Mouse (Mus musculus): ENCODE measurements at regions not wholly inside any gene's neighbourhood (a gene's known extent, or its start where the extent isn't known, plus 50 kb on each side); places are given as distances from the start of the nearest gene placed in this dataset.

DNA sequence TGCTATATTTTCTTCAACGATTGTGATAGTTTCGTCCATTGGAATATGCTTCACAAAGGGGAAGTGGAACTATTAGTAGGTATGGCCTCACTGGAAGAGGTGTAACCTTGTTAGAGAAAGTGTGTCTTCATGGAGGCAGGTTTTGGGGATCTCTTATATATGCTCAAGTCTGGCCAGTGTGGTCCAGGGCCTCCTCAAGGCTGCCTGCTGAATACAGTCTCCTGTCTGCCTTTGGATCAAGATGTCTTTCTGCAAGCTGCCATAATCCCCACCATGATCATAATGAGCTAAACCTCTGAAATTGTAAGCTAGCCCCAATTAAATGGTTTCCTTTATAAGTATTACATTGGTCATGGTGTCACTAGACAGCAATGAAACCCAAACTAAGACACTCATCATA lies 384.3 kb downstream of the Btbd3 start:
- no peak for ATAC-seq (ENCODE audit: low read depth)
- no peak overlapping the region for H3K27ac ChIP-seq (ENCODE audit: low read length)
- H3K9ac ChIP-seq (ENCODE audit: low read depth, low read length): no peak overlapping the region
- WGBS (ENCODE audit: insufficient replicate concordance): 72% methylated on average over 2 of the region's 2 CpGs
- H3K36me3 ChIP-seq (ENCODE audit: control insufficient read depth, insufficient read depth): no peaks in the 10 kb centered on the region
- no peak overlapping the region for H3K4me2 ChIP-seq (ENCODE audit: low read depth, low read length)
- no peak overlapping the region for H3K4me3 ChIP-seq (ENCODE audit: low read depth, low read length)
- no peaks in the 10 kb centered on the region for H3K27me3 ChIP-seq (ENCODE audit: control insufficient read depth, insufficient read depth, low read depth, low read length)
- no peaks in the 10 kb centered on the region for H3K4me1 ChIP-seq (ENCODE audit: control insufficient read depth, low read depth, low read length)
- no peaks in the 10 kb centered on the region for H3K9me3 ChIP-seq (replicated peaks; ENCODE audit: control insufficient read depth, low read length)

DNA sequence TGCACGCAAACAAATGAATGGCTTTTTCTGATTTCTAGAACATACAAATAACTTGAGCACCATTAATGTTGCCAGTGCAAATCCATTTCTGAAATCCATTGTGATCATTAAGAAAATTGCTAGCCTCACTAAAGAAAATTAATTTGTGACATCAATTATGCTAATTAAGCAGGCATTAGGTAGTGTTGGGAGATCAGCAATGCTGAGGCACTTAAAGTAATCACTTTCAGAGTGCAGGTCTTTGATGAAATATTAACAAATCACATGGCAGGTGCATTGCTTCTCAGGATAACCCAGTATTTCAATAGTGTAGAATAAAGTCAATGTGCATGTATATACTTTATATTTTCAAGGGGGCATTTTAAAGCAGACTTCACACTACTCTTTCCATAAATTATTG lies 385.0 kb downstream of the Btbd3 start:
- H3K27me3 ChIP-seq (ENCODE audit: control insufficient read depth, insufficient read depth, low read depth, low read length): no peaks in the 10 kb centered on the region
- no peak for ATAC-seq (ENCODE audit: low read depth)
- no peak overlapping the region for H3K27ac ChIP-seq (ENCODE audit: low read length)
- H3K9me3 ChIP-seq (replicated peaks; ENCODE audit: control insufficient read depth, low read length): no peaks in the 10 kb centered on the region
- no peaks in the 10 kb centered on the region for H3K4me1 ChIP-seq (ENCODE audit: control insufficient read depth, low read depth, low read length)
- H3K9ac ChIP-seq (ENCODE audit: low read depth, low read length): no peak overlapping the region
- H3K4me2 ChIP-seq (ENCODE audit: low read depth, low read length): no peak overlapping the region
- no peaks in the 10 kb centered on the region for H3K36me3 ChIP-seq (ENCODE audit: control insufficient read depth, insufficient read depth)
- no peak overlapping the region for H3K4me3 ChIP-seq (ENCODE audit: low read depth, low read length)
- 70% methylated on average over 1 of the region's 1 CpGs for WGBS (ENCODE audit: insufficient replicate concordance)

DNA sequence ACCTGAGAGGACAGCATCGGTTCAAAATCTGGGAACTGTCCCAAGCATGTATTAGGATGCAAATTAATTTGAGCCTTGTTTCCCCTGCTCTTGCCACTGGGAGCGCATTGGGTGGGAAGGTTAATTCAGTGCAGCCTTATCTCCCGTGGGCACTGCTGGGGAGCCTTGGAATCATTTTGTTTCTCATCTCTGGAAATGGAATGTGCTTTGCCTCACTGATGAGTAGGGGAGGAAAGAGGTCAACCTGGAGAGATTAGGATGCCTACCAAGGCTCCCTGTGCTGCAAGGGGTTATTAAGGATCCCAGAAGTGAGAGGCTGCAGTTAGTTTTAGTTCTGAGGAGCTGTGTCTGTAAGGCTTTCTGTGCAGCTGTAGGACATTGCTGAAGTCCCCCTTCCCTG lies 392.3 kb downstream of the Btbd3 start:
- no peaks in the 10 kb centered on the region for H3K27me3 ChIP-seq (ENCODE audit: control insufficient read depth, insufficient read depth, low read depth, low read length)
- 61% methylated on average over 3 of the region's 3 CpGs for WGBS (ENCODE audit: insufficient replicate concordance)
- no peak overlapping the region for H3K9ac ChIP-seq (ENCODE audit: low read depth, low read length)
- no peaks in the 10 kb centered on the region for H3K4me1 ChIP-seq (ENCODE audit: control insufficient read depth, low read depth, low read length)
- no peak overlapping the region for H3K27ac ChIP-seq (ENCODE audit: low read length)
- H3K9me3 ChIP-seq (replicated peaks; ENCODE audit: control insufficient read depth, low read length): no peaks in the 10 kb centered on the region
- no peak overlapping the region for H3K4me2 ChIP-seq (ENCODE audit: low read depth, low read length)
- no peaks in the 10 kb centered on the region for H3K36me3 ChIP-seq (ENCODE audit: control insufficient read depth, insufficient read depth)
- no peak for ATAC-seq (ENCODE audit: low read depth)
- H3K4me3 ChIP-seq (ENCODE audit: low read depth, low read length): no peak overlapping the region

DNA sequence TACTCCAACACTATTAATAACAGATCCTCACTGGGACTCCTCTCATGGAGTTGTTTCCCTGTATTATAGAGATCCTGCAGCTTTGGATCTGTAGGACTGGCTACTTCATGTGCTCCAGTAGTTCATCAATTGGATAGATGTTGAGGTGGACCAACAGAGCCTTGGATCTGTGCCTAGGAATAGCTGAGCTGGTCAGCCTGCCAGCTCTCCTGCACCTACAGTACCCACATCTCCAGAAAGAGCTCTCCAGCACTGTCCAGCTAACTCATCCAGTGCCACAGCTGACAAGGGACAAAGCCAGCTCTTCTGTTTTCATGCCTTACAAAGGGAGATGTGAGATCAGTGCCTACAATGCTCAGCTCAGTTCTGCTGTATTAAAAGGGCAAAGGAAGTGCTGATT lies 403.0 kb downstream of the Btbd3 start:
- H3K27ac ChIP-seq (ENCODE audit: low read length): no peak overlapping the region
- no peaks in the 10 kb centered on the region for H3K36me3 ChIP-seq (ENCODE audit: control insufficient read depth, insufficient read depth)
- no peaks in the 10 kb centered on the region for H3K27me3 ChIP-seq (ENCODE audit: control insufficient read depth, insufficient read depth, low read depth, low read length)
- no peak overlapping the region for H3K4me2 ChIP-seq (ENCODE audit: low read depth, low read length)
- no peak overlapping the region for H3K9ac ChIP-seq (ENCODE audit: low read depth, low read length)
- H3K4me1 ChIP-seq (ENCODE audit: control insufficient read depth, low read depth, low read length): no peaks in the 10 kb centered on the region
- no peak overlapping the region for H3K4me3 ChIP-seq (ENCODE audit: low read depth, low read length)
- no peaks in the 10 kb centered on the region for H3K9me3 ChIP-seq (replicated peaks; ENCODE audit: control insufficient read depth, low read length)
- no peak for ATAC-seq (ENCODE audit: low read depth)

DNA sequence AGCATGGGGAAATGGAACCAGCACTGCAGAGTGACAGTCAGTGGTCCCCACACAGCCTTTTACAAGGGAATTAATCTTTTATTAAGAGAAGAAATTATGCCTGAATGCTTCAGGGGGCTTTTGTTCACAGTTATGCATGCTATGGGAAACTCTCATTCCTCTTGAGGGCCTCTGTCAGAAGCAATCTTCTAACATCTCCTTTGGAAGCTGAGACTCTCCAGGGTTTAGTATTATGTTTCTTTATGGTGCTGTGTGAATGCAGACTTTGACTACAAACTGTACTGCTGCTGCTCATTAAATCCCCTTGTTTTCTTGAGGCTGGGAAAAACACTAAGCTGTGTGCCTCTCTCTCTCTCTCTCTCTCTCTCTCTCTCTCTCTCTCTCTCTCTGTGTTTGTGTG lies 413.9 kb downstream of the Btbd3 start:
- Histone ChIP-seq H3K4me2 (ENCODE audit: low read depth, low read length) (no peak overlapping the region), H3K36me3 (ENCODE audit: control insufficient read depth, insufficient read depth) (no peaks in the 10 kb centered on the region), H3K9me3 (replicated peaks; ENCODE audit: control insufficient read depth, low read length) (no peaks in the 10 kb centered on the region), H3K27ac (ENCODE audit: low read length) (no peak overlapping the region), H3K9ac (ENCODE audit: low read depth, low read length) (no peak overlapping the region), H3K27me3 (ENCODE audit: control insufficient read depth, insufficient read depth, low read depth, low read length) (no peaks in the 10 kb centered on the region), H3K4me1 (ENCODE audit: control insufficient read depth, low read depth, low read length) (no peaks in the 10 kb centered on the region), H3K4me3 (ENCODE audit: low read depth, low read length) (no peak overlapping the region)
- ATAC-seq (ENCODE audit: low read depth): no peak

DNA sequence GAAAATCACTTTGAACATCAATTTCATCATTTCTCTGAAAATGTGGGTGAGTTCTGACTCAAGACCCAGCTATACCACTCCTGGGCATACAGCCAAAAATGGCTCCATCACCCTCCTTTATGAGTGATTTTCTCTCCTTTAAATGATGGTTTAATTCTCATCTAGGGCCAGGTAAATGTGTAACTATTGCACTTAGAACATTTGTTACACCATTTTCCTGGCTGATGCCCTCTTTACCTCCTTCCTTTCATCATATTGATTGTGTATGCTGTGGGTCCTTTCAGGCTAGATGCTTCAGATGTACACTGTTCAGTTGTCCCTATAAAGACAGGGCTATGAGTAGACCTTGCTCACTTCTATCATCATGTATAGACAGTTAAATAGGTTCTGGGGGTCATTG lies 418.4 kb downstream of the Btbd3 start:
- Histone ChIP-seq H3K4me3 (ENCODE audit: low read depth, low read length) (no peak overlapping the region), H3K4me2 (ENCODE audit: low read depth, low read length) (no peak overlapping the region), H3K4me1 (ENCODE audit: control insufficient read depth, low read depth, low read length) (no peaks in the 10 kb centered on the region), H3K9me3 (replicated peaks; ENCODE audit: control insufficient read depth, low read length) (no peaks in the 10 kb centered on the region), H3K27me3 (ENCODE audit: control insufficient read depth, insufficient read depth, low read depth, low read length) (no peaks in the 10 kb centered on the region), H3K9ac (ENCODE audit: low read depth, low read length) (no peak overlapping the region), H3K36me3 (ENCODE audit: control insufficient read depth, insufficient read depth) (no peaks in the 10 kb centered on the region), H3K27ac (ENCODE audit: low read length) (no peak overlapping the region)
- no peak for ATAC-seq (ENCODE audit: low read depth)

DNA sequence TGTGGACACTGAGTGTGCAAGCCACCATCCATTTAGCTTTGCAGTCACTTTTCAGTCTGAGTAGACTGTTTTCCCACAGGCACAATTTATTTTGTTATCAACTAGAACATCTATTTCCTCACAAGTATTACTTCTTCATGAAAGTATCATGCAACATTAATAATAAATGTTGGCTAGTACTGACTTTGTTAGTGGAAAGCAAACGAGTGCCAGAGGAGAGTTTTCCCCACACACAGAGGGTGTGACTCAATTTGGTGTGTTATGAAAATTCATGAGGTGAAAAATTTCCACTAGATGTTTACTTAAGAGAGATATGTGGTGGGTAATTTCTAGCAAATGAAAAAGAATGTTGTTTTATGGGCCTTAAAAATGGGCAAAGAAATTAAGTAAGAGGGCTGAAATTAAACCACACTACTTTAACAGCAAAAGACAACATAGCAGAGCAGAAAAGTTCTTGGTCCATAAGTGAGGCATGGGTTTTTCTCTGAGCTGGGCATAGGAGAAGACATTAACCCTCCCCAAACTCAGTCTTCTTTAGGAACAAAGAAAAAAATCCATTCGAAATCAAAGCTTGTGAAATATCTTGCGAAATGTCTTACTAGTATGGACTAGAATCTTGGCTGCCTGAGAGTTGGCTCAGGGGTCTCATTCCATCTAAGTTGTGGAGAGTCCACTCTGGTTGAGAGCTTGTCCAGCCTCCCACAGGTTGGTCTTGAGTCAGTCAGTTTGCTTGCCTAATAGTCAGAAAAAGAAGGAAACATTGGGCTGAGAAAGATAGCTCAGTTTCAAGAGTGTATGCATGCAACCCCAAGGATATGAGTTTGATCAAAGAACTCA lies 419.1 kb downstream of the Btbd3 start:
- no peaks in the 10 kb centered on the region for H3K36me3 ChIP-seq (ENCODE audit: control insufficient read depth, insufficient read depth)
- H3K4me2 ChIP-seq (ENCODE audit: low read depth, low read length): no peak overlapping the region
- H3K4me3 ChIP-seq (ENCODE audit: low read depth, low read length): no peak overlapping the region
- 54% methylated on average over 3 of the region's 3 CpGs for WGBS (ENCODE audit: insufficient replicate concordance)
- ATAC-seq (ENCODE audit: low read depth): no peak
- H3K27ac ChIP-seq (ENCODE audit: low read length): no peak overlapping the region
- H3K4me1 ChIP-seq (ENCODE audit: control insufficient read depth, low read depth, low read length): no peaks in the 10 kb centered on the region
- H3K9me3 ChIP-seq (replicated peaks; ENCODE audit: control insufficient read depth, low read length): no peaks in the 10 kb centered on the region
- no peak overlapping the region for H3K9ac ChIP-seq (ENCODE audit: low read depth, low read length)
- H3K27me3 ChIP-seq (ENCODE audit: control insufficient read depth, insufficient read depth, low read depth, low read length): no peaks in the 10 kb centered on the region

DNA sequence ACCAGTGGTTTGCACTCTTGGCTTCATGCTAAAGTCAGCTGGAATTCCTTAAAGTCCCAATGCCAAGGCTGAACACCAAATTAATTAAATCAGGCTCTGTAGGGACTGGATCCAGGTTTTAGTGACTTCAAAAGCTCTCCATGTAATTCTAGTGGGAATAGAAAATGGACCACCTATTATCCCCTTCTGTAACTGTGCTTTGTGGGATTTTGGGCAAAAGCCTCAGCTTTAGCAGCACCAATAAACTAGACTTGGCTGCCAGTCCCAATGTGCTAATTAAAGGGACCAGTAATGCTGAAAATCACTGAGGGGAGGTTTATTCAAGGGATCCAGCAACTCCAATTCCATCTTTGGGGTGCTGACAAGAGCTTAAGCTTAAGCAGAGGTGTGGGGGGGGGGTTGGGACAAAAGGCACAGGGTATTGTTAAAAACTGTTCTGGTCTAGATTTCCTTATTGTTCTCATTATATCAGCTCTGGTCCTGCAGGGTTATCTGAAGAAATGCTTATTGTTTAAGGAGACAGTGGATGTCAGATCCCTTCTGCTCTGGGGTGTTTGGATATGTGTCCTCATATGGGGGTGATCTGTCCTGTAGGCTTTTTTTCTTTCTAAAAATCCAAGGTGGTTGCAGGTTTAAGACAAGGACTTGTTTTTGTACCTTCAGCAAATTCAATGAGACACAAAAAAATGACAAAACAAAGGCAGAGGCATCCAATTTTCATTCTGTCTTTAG lies 431.9 kb downstream of the Btbd3 start:
- H3K36me3 ChIP-seq (ENCODE audit: control insufficient read depth, insufficient read depth): no peaks in the 10 kb centered on the region
- ATAC-seq (ENCODE audit: low read depth): no peak
- no peak overlapping the region for H3K4me2 ChIP-seq (ENCODE audit: low read depth, low read length)
- H3K4me3 ChIP-seq (ENCODE audit: low read depth, low read length): no peak overlapping the region
- no peaks in the 10 kb centered on the region for H3K9me3 ChIP-seq (replicated peaks; ENCODE audit: control insufficient read depth, low read length)
- no peaks in the 10 kb centered on the region for H3K4me1 ChIP-seq (ENCODE audit: control insufficient read depth, low read depth, low read length)
- H3K27me3 ChIP-seq (ENCODE audit: control insufficient read depth, insufficient read depth, low read depth, low read length): no peaks in the 10 kb centered on the region
- no peak overlapping the region for H3K27ac ChIP-seq (ENCODE audit: low read length)
- no peak overlapping the region for H3K9ac ChIP-seq (ENCODE audit: low read depth, low read length)

DNA sequence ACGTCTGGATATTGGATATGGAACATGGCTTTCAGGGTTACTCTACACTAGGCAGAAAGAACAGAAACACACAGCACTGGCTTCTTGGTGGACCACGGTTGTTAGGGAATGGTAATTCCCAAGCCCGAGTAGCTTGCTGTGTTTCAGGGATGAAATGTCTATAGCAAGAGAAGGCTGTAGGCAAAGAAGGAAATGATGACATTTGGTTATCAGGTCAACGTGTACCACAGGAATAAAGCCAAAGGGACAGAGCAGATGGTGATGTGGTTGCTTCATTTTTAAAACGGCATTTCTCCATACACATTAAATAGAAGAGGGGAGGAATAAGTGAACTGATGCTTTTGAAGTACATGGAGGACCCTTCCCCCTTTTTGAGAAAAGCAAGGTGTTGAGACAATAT lies 433.1 kb downstream of the Btbd3 start:
- Histone ChIP-seq H3K27ac (ENCODE audit: low read length) (no peak overlapping the region), H3K4me1 (ENCODE audit: control insufficient read depth, low read depth, low read length) (no peaks in the 10 kb centered on the region), H3K4me3 (ENCODE audit: low read depth, low read length) (no peak overlapping the region), H3K9me3 (replicated peaks; ENCODE audit: control insufficient read depth, low read length) (no peaks in the 10 kb centered on the region), H3K9ac (ENCODE audit: low read depth, low read length) (no peak overlapping the region), H3K4me2 (ENCODE audit: low read depth, low read length) (no peak overlapping the region), H3K27me3 (ENCODE audit: control insufficient read depth, insufficient read depth, low read depth, low read length) (no peaks in the 10 kb centered on the region), H3K36me3 (ENCODE audit: control insufficient read depth, insufficient read depth) (no peaks in the 10 kb centered on the region)
- 53% methylated on average over 5 of the region's 5 CpGs for WGBS (ENCODE audit: insufficient replicate concordance)
- ATAC-seq (ENCODE audit: low read depth): no peak

All from liver, embryonic 16.5 days (tissue).